Mouse (Mus musculus) layer of hippocampus, adult 11-12 months (tissue): ENCODE data around the gene Scube2.

Experiments
- DNase-seq: peaks from one replicate; pipeline ENCODE4 v3.0.0; 2022; ENCODE audit warnings: low spot score

Gene Scube2

DNA sequence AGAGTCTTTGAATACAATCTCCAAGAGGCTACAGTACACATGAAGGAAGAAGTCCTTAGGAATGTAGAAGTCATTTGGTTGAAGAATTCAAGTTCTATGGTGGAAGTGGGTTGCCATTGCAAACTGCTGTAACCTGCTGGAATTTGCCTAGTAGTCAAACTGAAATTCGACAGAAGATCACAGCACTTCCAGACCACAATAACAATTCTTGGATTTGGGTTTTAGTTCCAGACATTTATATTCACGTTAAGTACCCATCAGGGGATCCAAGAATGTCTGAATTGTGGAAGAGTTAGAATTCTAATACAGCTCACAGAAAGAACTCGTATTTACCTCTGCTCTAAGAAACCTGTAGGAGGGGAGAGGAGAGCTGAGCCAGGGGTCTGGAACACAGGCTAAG is 14.9 kb downstream of the Scube2 start:
- DNase-seq: no peak

DNA sequence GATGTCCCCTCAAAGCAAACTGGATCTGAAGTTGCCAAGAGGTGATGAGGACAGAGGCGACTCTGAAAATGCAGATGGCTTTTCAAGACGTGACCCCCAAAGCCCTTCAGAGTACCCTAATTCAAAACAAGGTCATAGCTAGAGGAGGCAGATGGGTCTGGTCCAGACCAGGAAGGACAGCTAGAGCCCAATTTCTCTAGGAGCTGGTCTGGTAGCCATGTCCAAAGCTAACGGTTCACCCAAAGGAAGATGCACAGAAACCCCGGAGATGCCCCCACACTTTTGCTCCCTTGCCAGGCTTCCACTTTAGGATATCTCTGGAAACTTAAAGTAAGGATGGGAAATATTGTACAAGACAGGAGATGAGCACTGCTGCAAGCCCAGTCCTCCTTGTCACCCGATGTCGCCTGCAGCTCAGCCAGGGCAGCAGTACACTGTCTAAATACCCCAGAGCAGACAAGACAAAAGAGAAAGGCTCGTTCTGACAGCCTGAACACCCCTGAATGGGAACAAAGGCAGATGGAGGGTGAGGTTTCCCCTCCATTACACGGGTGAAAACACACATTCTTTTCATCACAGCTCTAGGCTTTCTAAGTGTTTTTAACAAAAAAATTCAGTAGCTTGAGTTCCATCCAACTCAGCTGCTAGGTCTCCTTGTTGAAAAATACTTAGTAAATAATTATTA is 15.6 kb downstream of the Scube2 start:
- no peak for DNase-seq

DNA sequence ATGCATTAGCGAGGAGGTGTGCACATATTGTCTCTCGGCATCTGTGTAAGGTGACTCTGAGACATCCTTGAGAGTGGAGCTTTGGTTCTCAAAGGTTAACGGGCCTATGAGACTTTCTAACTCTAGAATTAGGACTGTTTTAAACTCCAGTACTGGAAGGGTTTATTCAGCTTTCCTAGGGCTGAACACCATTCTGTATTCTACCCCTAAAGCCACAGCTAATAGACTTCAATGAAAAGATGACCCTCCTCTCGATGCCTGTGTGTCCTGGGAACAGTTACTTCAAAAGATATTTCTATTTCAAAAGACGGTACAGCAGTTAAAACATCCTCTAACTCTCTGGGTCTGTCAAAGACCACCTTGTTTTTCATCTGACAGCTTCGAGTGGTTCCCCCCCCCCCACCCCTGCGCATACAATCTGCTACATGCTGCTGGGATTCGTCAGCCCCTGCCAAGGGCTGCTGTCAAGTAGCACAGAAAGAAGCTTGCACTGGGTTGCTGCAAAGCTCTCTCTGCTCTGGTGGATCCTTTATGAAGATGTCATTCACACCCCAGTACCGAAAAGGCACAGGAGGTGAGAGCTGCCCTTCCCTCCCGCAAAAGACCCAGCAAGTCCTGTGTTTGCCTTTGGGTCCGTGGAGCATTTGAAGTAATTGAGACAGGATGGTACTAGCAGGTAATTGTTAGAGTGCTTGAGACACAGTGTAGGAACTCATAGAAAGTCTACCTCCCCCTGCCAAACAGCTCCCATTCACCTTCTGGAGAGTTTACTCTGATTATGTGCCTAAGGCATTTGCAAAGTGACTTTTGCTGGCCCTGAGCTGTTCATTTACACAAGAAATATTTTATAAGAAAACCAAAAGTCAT is 16.4 kb downstream of the Scube2 start:
- no peak for DNase-seq

DNA sequence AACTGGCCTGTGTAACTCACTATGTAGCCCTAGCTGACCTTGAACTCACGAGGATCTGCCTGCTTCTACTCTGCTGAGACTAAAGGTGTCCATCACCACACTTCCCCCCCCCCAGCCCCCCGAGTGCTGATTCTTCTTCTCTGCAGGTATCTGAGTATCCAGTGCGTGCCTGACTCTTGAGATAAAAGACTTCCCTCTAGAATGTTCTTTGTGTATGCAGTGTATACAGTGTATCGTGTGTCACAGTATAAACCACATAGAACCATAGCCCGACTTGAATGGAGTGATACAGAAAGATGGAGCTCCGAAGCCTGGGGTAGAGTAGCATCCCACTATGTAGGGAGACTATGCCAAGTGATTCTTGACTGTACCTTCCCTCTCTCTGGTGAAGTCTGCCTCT is 21.4 kb downstream of the Scube2 start:
- DNase-seq: no peak

DNA sequence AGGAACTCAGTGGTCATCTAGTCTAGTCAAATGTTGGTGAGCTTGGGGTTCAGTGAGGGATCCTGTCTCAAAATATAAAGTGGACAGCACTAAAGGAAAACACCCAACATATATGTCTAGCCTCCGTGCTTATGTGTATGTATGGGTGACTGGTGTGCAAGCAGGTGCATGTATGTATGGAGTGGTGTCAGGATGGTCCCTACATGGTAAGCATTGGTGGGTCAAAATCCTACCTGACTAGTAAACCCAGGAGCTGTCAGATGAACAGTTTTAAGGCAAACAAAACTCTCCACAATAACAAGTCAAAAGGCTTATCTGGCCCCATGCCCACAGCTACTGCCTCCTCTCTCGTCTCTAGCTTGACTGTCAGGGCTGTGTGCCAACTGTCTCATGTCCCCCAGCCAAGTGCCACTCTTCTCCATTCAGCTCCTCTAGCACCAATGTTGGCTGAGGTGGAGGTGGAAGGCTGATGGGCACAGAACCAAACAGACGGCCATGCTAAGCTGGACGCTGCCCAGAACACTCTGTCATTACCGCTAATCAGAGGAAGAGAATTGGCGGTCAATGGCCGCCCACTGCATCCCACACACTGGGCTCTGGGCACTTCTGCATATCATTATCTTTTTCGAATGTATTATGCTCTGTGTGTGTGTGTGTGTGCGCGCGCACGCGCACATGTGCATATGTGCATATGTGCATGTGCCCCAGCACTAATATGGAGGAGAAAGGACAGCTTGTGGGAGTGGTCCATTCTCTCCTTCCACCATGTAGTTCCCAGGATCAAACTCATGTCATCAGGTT is 23.7 kb downstream of the Scube2 start:
- DNase-seq: peak; percentile 57

DNA sequence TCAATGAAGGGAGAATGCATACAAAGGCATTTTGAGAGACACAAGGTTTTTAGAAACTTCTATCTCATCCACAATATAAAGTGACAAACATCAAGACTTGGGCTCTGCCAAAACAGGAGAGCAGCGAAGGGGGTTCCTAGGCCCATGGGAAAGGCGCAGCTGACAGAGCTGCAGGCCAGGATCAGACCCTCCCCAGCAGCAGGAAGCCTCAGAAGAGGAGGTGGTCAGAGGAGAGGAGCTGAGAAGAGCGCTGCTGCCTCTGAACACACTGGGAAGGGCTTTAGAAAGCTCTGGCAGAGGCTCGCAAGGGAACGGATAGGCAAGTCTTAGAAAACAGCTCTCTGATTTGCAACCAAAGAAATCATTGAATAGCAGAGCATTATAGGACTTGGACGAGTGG is 24.4 kb downstream of the Scube2 start:
- DNase-seq: no peak

DNA sequence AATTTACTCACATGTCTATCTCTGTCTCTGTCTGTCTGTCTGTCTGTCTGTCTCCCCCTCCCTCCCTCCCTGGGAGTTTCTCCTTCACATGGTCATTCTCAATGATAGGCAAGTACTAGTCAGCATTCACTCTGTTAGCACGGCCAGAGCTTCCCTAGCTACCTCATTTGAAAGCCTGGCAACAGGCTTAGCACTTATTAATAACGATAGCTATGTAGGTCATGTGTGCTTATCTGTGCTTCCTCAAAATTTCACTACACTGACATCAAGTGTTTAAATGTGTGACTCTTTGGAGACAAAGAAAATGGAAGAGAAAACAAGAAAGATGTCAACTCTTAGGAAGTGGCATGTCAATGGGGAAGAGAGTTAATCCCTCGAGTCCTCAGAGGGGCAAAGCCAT is 26.9 kb downstream of the Scube2 start:
- no peak for DNase-seq

DNA sequence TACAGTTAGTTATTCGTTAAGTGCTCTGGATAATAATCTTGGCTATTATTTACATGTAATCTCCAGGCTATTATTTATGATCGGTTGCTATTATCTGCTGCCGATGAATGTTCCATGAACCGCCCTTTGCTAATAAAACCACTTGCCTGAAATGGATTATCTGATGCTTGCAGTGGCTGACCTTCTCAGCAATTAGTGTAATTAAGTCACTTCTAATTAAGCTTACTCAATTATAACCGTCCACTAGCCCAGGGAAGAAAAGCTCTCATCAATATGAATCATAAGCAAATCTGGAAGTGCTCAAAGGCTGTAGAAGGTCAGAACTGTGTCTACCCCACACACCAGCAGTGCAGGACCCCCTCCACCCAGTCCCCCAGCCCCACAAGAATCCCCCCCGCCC is 27.8 kb downstream of the Scube2 start:
- no peak for DNase-seq

DNA sequence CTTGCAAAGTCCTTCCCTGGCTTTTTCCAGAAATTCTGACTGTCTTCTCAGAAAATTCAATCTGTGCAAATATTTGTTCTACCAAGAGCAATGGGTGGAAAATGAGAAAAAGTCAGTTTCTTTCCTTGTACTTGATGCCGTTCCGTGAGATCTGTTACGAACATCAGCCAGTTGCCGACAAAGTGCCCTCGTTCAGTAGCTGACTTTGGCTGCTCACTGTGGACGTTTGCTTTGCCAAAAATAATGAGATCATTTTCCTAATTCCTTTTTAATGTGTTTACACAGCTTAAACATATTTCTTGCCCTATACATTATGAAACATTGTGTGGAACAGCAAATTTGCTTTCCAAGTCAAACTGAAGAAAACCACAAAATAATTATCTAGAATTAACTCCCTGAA is 30.6 kb downstream of the Scube2 start:
- no peak for DNase-seq

DNA sequence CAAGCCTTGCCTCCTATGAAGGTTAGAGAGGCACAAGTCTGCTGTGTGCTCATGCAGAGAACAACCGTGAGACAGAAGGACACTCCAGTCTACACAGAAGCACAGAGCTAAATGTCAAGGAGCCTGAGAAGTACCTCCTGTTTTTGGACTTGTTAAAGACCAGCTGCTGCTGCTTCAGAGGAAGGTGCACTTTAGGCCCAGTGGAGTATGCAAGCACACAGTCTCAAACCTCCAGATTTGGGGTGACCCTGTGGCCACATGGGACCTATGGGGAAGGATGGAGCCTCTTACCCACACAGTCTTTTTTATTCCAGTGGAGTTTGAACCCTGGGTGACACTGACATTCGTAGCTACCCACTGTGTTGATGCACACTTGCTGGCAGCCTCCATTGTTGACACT is 34.1 kb downstream of the Scube2 start:
- no peak for DNase-seq

DNA sequence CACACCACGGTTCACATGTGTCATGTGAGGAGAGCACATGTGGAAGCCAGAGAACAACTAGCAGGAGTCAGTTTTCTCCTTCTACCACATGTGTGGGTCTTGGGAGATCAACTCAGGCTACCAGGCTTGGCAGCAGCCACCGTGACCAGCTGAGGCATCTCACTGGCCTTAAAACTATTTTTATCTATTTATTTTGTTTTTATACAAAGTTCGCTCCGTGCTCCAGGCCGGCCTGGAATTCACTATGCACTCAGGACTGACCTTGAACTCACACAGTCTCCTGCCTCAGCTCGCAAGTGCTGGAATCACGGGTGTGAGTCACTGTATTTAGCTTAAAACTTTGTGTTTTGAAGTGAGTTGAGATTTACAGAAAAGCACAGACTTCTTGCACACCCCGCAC is 38.6 kb downstream of the Scube2 start:
- DNase-seq: no peak

DNA sequence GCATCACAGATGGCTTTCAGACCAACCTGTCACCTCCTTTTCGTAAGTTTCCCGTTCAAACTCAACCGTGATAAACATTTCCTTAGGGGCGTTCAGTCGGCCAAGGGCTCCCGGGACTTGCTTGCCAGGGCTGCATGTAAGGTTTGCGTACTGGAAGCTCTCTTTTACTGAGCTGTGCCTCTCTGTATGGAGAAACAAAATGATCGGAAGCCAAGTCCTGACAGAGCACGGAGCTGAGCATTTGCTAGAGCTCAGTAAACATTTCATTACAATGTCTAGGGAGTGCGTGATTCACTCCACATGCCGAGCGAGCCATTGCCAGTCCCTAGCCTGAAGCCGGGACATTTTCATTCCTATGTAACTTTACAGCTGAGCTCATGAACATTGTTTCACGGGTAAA is 40.2 kb downstream of the Scube2 start:
- DNase-seq: peak; percentile 17

DNA sequence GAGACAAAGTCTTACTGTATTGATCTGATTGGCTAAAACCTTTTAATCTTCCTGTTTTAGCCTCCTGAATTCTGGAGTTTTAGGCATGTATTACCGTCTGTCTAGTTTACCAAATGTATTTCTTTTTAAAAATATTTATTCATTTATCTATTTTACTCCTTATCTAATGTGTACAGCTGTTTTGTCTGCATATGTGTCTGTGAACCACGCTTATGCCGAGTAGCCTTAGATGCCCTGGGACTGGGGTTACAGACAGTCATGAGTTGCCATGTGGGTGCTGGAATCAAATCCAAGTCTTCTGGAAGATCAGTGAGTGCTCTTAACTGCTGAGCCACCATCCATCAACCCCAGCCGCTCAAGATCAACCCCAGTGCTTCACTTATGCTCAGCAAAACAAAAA is 46.9 kb downstream of the Scube2 start:
- DNase-seq: no peak

DNA sequence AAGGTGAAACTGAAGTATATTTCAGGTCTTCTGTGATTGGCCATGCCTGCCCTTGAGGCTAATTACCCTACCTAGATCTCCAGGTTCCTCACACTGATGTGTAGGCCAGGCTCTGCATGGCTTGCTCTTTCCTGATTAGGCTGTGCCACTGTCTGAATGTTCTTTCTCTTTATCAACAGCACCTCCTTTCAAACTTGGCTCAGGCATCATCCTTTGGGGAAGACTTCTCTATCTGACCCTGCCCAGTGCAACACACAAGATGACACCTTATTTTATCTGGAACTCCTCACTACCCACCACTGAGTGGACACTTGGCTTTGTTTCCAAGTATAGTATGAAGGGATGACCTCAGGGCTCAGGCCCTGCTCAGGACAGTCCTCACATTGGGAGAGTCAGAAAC is 47.5 kb downstream of the Scube2 start:
- no peak for DNase-seq

DNA sequence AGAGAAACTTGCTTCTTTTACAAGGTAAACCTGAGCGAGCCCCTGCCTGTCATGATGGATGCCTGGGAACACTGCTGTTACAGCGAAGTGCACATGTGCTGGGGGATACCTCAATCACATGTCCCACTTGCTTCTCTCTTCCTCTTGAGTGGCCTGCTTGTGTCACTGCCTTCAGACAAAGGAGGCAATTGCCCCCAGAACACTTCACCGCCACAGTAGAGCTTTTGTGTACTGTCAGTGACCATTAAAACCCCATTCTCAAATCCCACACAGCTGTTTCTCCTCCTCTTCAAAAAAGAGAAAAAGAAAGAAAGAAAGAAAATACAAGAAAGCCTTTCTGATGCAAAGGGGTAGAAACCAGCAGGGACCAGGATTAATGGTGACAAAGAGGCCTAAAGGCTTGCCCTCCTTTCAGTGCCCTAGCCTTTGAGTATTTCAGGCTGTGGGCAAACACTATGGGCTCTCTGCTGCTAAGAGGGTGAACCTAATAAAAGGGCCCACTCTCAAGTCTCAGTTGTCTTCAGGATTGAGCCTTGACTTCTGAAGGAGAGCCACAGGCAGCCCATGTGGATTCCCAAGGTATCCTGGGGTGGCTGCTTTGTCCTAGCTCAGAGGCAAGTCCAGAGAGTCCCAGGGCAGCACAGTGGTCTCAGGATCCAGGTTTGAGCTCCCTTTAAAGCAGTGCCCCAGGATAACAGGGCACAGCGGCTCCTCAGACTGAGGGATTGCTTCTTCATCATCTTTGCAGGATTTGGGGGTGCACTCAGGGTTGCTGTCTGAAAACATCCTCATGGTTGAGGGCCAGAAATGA is 51.9 kb downstream of the Scube2 start:
- DNase-seq: no peak

DNA sequence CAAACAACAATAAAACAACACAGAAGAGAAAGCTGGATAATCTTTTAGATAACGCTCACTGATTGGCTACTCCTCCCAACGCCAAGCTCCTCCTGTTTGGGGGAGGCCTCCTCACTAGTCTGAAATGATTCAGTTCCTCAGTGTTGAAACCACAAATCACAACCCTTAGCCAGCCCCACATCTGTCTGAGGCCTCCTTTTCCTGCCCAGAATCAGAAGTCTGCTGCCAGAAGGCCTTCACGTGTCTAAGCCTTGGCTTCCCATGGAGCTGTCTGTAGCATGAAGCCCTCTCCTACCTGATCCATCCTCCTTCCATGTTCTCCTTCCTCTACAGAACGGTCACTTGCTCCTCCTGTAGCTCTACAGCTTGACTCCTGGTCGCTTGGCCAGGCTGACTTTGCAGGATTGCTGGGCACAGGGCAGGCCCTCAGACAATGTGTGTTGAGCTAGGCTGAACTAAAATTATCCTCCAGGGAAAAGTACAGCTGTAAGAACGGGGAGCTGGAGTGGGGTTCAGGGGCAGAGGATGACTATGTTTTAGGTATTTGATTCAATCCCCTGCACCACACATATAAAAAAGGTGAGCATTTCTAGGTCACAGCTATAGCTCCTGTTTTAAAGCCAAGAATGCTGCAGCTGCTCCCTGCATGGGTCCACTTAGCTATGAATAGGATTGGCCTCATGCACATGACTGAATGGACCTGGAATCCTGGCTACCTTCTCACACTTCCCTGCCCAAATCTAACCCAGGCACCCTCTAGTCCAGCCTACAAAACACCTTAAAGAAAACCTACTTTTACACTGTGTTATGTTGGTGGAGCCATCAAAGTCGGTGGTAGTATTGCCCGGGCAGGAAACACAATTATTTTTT is 57.6 kb downstream of the Scube2 start:
- DNase-seq: no peak

DNA sequence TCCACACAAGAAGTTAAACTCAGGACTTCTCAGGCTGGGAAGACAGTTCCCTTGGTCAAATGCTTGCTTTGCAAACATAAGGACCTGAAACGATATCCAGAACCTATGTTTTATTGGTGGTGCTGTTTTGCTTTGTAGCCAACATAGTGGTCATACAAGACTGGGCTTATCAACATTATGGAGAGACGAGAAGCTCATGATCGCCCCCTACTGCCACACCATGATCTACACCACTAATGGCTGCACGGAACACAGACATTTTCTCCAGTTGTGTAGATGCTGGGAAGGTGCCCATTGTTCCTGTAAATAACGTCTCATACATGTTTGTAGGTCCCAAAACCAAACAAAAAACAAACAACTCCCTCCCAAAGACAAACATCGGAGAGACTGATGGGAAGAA is 60.6 kb downstream of the Scube2 start:
- no peak for DNase-seq

DNA sequence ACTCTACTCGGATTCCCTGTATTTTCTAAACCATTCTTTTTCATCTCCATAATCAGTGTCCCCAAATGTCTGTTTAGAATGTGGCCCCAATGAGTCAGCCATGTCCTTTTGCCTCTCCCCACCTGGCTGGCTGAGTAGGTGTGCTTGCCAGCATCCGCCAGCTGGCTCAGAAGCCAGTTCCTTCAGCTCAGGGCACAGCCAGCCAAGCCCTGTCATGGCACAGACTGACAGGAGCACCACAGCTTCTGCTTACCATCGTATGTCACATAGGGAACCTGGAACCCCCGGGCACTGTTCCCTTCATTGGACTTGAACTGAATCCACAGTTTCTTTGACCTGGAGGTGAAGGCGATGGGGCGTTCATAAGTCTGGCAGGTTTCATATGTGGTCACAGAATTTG is 61.1 kb downstream of the Scube2 start:
- no peak for DNase-seq

DNA sequence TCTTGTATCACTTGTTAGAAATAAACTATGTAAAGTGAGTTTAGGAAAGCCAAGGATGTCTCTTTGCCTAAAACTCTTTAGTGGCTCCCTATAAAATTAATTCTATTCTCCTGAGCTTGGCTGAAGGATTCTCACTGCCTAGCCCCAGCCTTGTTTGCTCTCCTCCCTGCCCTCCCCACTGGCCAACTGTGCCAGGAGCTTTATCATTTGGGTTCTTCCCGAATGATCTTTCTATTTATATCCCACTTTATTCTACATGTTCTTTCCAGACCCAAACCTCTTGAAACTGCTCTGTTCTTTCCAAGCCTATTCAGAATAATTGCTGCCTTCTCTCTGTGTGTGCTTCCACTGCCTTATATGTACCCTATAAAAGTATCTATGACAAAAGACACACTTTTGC is 62.0 kb downstream of the Scube2 start:
- no peak for DNase-seq

DNA sequence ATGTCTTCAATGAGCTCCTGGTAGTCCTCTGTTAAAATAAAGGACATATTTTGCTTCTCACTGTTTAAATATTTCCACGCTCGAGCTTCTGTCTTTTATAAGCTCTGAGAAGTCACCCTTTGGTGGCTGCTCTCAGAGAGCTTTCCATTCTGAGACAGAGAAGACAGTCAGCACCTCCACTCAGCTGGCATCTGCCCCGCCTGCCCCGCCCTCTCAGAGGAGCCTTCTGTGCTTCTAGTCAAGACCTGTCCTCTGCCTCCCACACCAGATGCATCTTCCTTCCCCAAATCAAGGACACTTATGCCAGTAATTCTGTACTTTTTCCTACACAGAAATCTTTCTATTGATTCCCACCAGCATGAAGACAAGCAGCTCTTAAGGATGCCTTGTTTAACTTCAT is 64.9 kb downstream of the Scube2 start:
- DNase-seq: no peak

DNA sequence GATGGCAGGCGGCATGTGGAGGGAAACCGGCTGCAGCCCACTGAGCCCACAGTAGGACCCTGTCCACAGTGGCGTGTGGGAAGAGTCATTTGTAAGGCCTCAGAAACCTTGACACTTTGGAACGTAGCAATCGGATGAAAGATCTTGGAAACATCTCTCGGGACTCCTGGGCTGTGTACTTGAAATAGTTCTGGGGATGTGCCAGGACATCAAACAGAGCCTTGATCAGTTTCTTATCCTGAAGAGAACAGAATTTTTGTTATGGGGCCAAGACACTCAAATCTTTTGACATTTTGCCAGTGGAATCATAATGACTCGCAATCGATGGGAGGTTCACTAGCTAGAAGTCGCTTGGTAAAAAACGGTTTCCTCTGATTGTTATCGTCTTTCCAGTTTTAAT is 66.3 kb downstream of the Scube2 start:
- no peak for DNase-seq
